8 mouse cellular contexts compared by ENCODE assay signal in genomic region chr19:17837471-17837859, GRCm38 (mm10). TPM values are rescaled to one million over a fixed set of nuclear protein-coding genes. Genes with fewer than 3 reads are reported as not detected.
A peak's percentile ranks its signal among the peaks of the same experiment; 100 is the strongest.
DNase-seq lines count a peak whose midpoint lies in the region; ATAC-seq and TF ChIP-seq lines count a peak whose summit lies in the region.

TSS of gene Pcsk5 (minus strand) at chr19:17837632.

- TF ChIP-seq EP300 in heart, postnatal 0 days (IDR thresholded peaks at IDR 0.05; ENCODE audit: low read depth): no peak

- peak within 1 kb of the TSS; percentile 99 for H3K4me2 ChIP-seq in forebrain, embryonic 16.5 days (ENCODE audit: low read length)
- peak within 1 kb of the TSS; percentile 96 for H3K4me2 ChIP-seq in heart, postnatal 0 days (ENCODE audit: low read depth, low read length)
- peak within 1 kb of the TSS; percentile 84 for H3K4me2 ChIP-seq in neural tube, embryonic 14.5 days (ENCODE audit: low read depth, low read length)

- H3K27ac ChIP-seq in thymus, adult 2 months (ENCODE audit: control insufficient read depth, insufficient read depth, low read length): no peak within 1 kb of the TSS
- peak within 1 kb of the TSS; percentile 70 for H3K27ac ChIP-seq in forebrain, embryonic 16.5 days (ENCODE audit: low read length)
- H3K27ac ChIP-seq in heart, postnatal 0 days (ENCODE audit: low read depth): peak within 1 kb of the TSS; percentile 86
- peak within 1 kb of the TSS; percentile 64 for H3K27ac ChIP-seq in liver, adult 2 months (replicated peaks; ENCODE audit: insufficient read depth, low read depth, low read length)
- H3K27ac ChIP-seq in neural tube, embryonic 14.5 days (ENCODE audit: low read depth, low read length): peak within 1 kb of the TSS; percentile 64

- H3K9me3 ChIP-seq in forebrain, embryonic 16.5 days (ENCODE audit: control insufficient read depth, low read length): no peaks in the 10 kb centered on the region
- no peaks in the 10 kb centered on the region for H3K9me3 ChIP-seq in heart, postnatal 0 days (replicated peaks; ENCODE audit: control insufficient read depth, low read length)
- H3K9me3 ChIP-seq in neural tube, embryonic 14.5 days (ENCODE audit: control insufficient read depth, low read length): no peaks in the 10 kb centered on the region

- H3K36me3 ChIP-seq in thymus, adult 2 months (ENCODE audit: control insufficient read depth, insufficient read depth, low read length): no peaks in the 10 kb centered on the region
- no peaks in the 10 kb centered on the region for H3K36me3 ChIP-seq in forebrain, embryonic 16.5 days (ENCODE audit: control insufficient read depth, insufficient read depth)
- no peaks in the 10 kb centered on the region for H3K36me3 ChIP-seq in heart, postnatal 0 days (replicated peaks; ENCODE audit: control insufficient read depth, insufficient read depth, low read length)
- H3K36me3 ChIP-seq in liver, adult 2 months (ENCODE audit: control insufficient read depth, insufficient read depth, low read length): no peaks in the 10 kb centered on the region
- H3K36me3 ChIP-seq in neural tube, embryonic 14.5 days (ENCODE audit: control insufficient read depth, insufficient read depth, low read length): no peaks in the 10 kb centered on the region

- no peak for TF ChIP-seq POLR2A in thymus, adult 2 months (IDR thresholded peaks at IDR 0.05; ENCODE audit: control insufficient read depth, extremely low read depth, insufficient read depth, low read length, poor library complexity)
- TF ChIP-seq POLR2A in liver, adult 2 months (IDR thresholded peaks at IDR 0.05; ENCODE audit: extremely low read depth, insufficient read depth, low read length): peak; percentile 89

- peak; percentile 98 for ATAC-seq in forebrain, embryonic 16.5 days
- peak; percentile 93 for ATAC-seq in heart, postnatal 0 days (ENCODE audit: insufficient read depth, low read depth)
- ATAC-seq in neural tube, embryonic 14.5 days (ENCODE audit: low read depth): peak; percentile 97

- H3K4me3 ChIP-seq in thymus, adult 2 months (ENCODE audit: control insufficient read depth, insufficient read depth, low read length): peak within 1 kb of the TSS; percentile 17
- H3K4me3 ChIP-seq in forebrain, embryonic 16.5 days (replicated peaks; ENCODE audit: low read length): peak within 1 kb of the TSS; percentile 79
- peak within 1 kb of the TSS; percentile 68 for H3K4me3 ChIP-seq in heart, postnatal 0 days (ENCODE audit: low read depth, low read length)
- H3K4me3 ChIP-seq in liver, adult 2 months (ENCODE audit: insufficient read depth, low read depth, low read length): peak within 1 kb of the TSS; percentile 66
- peak within 1 kb of the TSS; percentile 69 for H3K4me3 ChIP-seq in neural tube, embryonic 14.5 days (ENCODE audit: low read depth, low read length)

- DNase-seq in thymus, adult 2 months: no peak
- no peak for DNase-seq in thymus, postnatal 25 days
- DNase-seq in heart, postnatal 0 days (ENCODE audit: low spot score): peak; percentile 92
- DNase-seq in kidney, postnatal 25 days: peak; percentile 90 to 94
- peak; percentile 82 for DNase-seq in liver, adult 2 months (ENCODE audit: extremely low read depth, low read depth, low spot score)
- DNase-seq in testis, postnatal 10 days (ENCODE audit: low spot score): peak; percentile 88

- peaks cover 7% of the 10 kb centered on the region; the same call in 1 of the 2 replicates for H3K27me3 ChIP-seq in thymus, adult 2 months (ENCODE audit: control insufficient read depth, insufficient read depth, low read length)
- no peaks in the 10 kb centered on the region; the same call in 1 of the 2 replicates for H3K27me3 ChIP-seq in forebrain, embryonic 16.5 days (replicated peaks; ENCODE audit: control insufficient read depth, insufficient read depth, low read length)
- no peaks in the 10 kb centered on the region for H3K27me3 ChIP-seq in heart, postnatal 0 days (ENCODE audit: control insufficient read depth, insufficient read depth, low read length)
- H3K27me3 ChIP-seq in liver, adult 2 months (ENCODE audit: control insufficient read depth, insufficient read depth, low read length): no peaks in the 10 kb centered on the region
- no peaks in the 10 kb centered on the region for H3K27me3 ChIP-seq in neural tube, embryonic 14.5 days (ENCODE audit: control insufficient read depth, insufficient read depth, low read length)

- 2% methylated on average over 36 of the region's 36 CpGs for WGBS in thymus, adult 2 months
- 1% methylated on average over 35 of the region's 36 CpGs for WGBS in forebrain, embryonic 16.5 days
- under 1% methylated on average over 35 of the region's 36 CpGs for WGBS in heart, postnatal 0 days
- WGBS in liver, adult 2 months: under 1% methylated on average over 36 of the region's 36 CpGs
- WGBS in neural tube, embryonic 14.5 days: under 1% methylated on average over 36 of the region's 36 CpGs

- no peak for TF ChIP-seq CTCF in thymus, adult 2 months (IDR thresholded peaks at IDR 0.05; ENCODE audit: borderline replicate concordance, control insufficient read depth, extremely low read depth, insufficient read depth, low read length, poor library complexity)
- no peak for TF ChIP-seq CTCF in heart, postnatal 0 days (IDR thresholded peaks at IDR 0.05; ENCODE audit: low read depth)
- no peak for TF ChIP-seq CTCF in liver, adult 2 months (IDR thresholded peaks at IDR 0.05; ENCODE audit: low read depth, low read length)

- peak within 1 kb of the TSS; percentile 75 for H3K9ac ChIP-seq in forebrain, embryonic 16.5 days (replicated peaks; ENCODE audit: low read depth, low read length)
- H3K9ac ChIP-seq in heart, postnatal 0 days (replicated peaks; ENCODE audit: low read depth, low read length): peak within 1 kb of the TSS; percentile 63
- H3K9ac ChIP-seq in liver, adult 2 months (ENCODE audit: low read depth, low read length): peak within 1 kb of the TSS; percentile 87
- peak within 1 kb of the TSS; percentile 67 for H3K9ac ChIP-seq in neural tube, embryonic 14.5 days (replicated peaks; ENCODE audit: low read depth, low read length)

- no peaks in the 10 kb centered on the region for H3K4me1 ChIP-seq in thymus, adult 2 months (replicated peaks; ENCODE audit: control insufficient read depth, insufficient read depth, low read length)
- peaks cover 22% of the 10 kb centered on the region for H3K4me1 ChIP-seq in forebrain, embryonic 16.5 days (replicated peaks; ENCODE audit: control insufficient read depth, insufficient read depth, low read length)
- peaks cover 27% of the 10 kb centered on the region for H3K4me1 ChIP-seq in heart, postnatal 0 days (ENCODE audit: control insufficient read depth, insufficient read depth)
- no peaks in the 10 kb centered on the region for H3K4me1 ChIP-seq in liver, adult 2 months (ENCODE audit: control insufficient read depth, insufficient read depth, low read length)
- peaks cover 8% of the 10 kb centered on the region; the same call in 1 of the 2 replicates for H3K4me1 ChIP-seq in neural tube, embryonic 14.5 days (ENCODE audit: control insufficient read depth, insufficient read depth, low read length)

- peaks cover 2% of the 10 kb centered on the region; the same call in 1 of the 2 replicates for H3K79me2 ChIP-seq in liver, adult 2 months (ENCODE audit: control insufficient read depth, insufficient read depth, low read length)

RNA-seq across cellular contexts. Expression of gene Pcsk5, which starts in this region (rescaled TPM):
- polyA plus RNA-seq in thymus, adult 2 months (2012; rRNA removed): 0.58 and 0.73 TPM in 2 replicates
- 7.0 and 7.9 TPM in 2 replicates for polyA plus RNA-seq in forebrain, embryonic 16.5 days (2015; fragmentation: Nextera tagmentation; extraction: Ambion mirVana)
- total RNA-seq in heart, postnatal 0 days (2014; rRNA removed; ENCODE audit: low replicate concordance): 7.9 and 9.1 TPM in 2 replicates
- polyA plus RNA-seq in heart, postnatal 0 days (2015; fragmentation: Nextera tagmentation; extraction: Ambion mirVana): 4.3 and 4.8 TPM in 2 replicates
- total RNA-seq in liver, adult 2 months (2014; rRNA removed): 9.9 and 10.8 TPM in 2 replicates
- 4.2 and 4.7 TPM in 2 replicates for polyA plus RNA-seq in liver, adult 2 months (2012; rRNA removed)
- polyA plus RNA-seq in neural tube, embryonic 14.5 days (2014; fragmentation: Nextera tagmentation; extraction: Ambion mirVana): 11.9 and 12.0 TPM in 2 replicates

Comparison
In these comparisons a context has a peak if more than half of its experiments do, and no peak if none do; other contexts are left out.
1. DNase-seq: peak in heart, postnatal 0 days (single experiment), kidney, postnatal 25 days (2 of 2), liver, adult 2 months (single experiment) and testis, postnatal 10 days (single experiment); none in thymus, adult 2 months (single experiment) and thymus, postnatal 25 days (single experiment).
2. H3K4me3 ChIP-seq: peak in every context shown above with its lines; median percentile 79 in forebrain, embryonic 16.5 days; 69 in neural tube, embryonic 14.5 days; 68 in heart, postnatal 0 days; 66 in liver, adult 2 months; 17 in thymus, adult 2 months.
3. Peak in every context shown above with its lines, with median percentiles within 50 percentile points of each other: ATAC-seq, H3K4me2 ChIP-seq and H3K9ac ChIP-seq.